Mouse (Mus musculus) layer of hippocampus, adult 18-20 months (tissue): ENCODE measurements around the gene Ift20. TPM values are rescaled to one million over a fixed set of nuclear protein-coding genes. Genes with fewer than 3 reads are reported as not detected.
"Not testable (repeated sequence)": the region's sequence is repeated elsewhere in the genome, so short reads cannot be mapped to it uniquely, and the experiment has no call there.

ENCODE experiments used
- DNase-seq, 2 experiments: peaks; one replicate each; pipeline ENCODE4 v3.0.0; 2022; ENCODE audit warnings: low spot score in 2 of 2
- total RNA-seq, 2 experiments: library from RNA; stranded (reverse); gene quantifications; 2 replicates each; pipeline ENCODE4 v1.2.3; 2021

Gene Ift20
- total RNA-seq, 2 experiments from 2014 or later, result 73.8 to 78.2 TPM

DNA sequence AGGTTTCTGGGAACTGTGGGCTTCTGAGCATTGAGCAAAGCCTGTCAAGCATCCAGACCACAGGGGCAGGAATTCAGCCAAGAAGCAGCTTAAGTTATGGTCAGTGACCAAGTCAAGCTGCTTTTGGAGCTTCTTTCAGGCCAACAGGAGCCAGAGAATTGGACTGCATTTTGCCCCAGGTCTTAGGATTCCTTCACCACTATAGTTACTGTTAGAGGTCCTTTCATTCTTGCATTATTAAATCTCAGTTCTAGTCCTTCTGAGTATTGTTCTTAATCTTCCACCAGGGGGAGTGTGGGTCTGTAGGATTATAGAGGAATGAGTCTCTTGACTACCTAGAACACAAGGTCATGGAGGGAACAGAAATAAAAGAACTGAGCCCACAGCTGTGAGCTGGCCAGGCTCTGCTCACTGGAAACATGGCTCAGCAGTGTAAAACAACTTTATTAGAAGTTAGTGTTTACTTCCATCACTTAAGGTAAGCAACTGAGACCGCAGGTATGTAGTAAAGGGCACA, 13.6 kb upstream of the Ift20 start:
- no peak for DNase-seq

DNA sequence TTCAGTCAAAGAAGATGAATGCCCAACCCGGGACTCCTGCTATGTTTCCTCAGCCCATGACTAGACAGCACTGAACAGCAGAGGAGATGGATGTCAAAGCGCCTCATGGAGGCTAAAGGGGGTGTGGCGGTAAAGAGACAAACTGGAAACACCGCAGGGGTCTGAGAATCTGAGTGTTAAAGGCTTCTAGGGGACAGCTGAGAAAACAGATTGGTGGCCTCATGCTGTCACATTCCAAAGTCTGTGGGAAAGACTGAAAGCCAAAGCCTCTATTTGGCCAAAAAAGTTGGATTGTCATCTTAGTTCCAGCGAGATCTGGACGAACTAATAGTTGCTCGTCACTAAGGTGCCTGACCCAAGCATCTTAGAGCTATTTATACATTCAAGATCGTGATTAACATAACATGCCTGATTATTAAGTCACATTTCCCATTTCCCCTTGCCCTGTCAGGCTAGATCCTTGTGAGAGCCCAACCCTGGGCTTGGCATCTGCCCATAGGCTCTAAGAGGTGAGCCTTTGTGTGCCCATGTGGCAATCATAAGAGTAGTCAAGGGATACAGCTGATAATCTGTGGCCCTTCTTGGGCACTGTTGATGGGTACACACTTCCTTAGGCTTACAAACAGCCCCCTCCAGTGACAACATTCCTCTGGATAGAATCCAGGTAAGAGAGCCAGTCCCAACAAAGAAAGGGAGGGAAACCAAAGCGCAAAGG, 12.8 kb upstream of the Ift20 start:
- DNase-seq, result no peak

DNA sequence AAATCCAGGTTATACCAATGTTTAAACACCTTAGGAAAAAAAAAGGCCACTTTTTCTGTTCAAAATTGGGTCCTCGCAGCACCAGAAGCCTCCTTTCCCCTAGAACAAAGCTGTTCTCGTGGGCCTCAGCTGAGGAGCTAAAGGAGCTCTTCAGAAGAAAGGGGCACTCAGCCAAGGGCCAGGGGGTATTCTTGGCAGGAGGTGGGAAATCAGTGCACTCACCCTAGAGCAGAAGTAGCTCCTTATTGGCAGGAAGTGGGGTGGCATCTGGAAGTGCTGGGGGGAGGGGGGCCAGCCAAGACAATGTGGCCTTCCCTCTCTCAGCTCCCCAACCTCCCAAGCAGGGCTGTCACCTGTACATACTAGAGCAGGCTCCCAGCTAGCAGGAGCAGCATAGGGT, 11.3 kb upstream of the Ift20 start:
- no peak for DNase-seq

DNA sequence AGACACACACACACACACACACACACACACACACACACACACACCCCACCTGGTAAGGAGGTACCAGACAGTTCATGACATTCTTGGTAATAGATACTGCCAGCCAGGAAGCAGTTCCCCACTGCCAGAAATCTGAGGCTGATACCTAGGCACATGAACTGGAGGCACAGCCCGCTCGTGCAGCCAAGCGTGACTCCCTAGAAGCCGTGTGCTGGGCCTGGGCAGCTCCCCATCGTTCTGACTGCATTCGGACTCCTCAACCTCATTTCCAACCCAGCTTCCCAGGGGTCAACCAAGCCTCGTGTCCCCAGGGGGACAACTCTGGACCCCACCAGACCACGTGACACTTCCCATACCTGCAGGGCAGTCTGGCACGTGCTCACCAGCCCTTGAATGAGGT, 7.4 kb upstream of the Ift20 start:
- DNase-seq, result no peak

DNA sequence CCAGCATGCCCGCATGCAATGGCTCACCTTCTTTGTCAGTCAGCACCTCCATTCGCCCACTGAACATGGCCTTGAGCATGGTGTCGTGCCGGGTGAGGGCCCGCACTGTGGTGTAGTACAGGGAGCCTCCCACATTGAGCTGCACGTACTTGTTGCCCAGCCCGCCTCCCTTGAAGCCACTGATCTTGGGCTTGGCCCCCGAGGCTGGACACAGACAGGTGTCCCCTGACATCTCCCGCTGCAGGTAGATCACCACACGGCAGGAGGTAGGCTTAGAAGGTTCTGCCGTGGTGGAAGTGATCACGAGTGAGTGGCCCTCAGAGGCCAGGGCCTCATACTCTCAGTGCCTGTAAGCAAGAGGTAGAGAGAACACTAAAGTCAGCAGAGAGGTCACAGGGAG, 6.2 kb upstream of the Ift20 start:
- DNase-seq, result no peak

DNA sequence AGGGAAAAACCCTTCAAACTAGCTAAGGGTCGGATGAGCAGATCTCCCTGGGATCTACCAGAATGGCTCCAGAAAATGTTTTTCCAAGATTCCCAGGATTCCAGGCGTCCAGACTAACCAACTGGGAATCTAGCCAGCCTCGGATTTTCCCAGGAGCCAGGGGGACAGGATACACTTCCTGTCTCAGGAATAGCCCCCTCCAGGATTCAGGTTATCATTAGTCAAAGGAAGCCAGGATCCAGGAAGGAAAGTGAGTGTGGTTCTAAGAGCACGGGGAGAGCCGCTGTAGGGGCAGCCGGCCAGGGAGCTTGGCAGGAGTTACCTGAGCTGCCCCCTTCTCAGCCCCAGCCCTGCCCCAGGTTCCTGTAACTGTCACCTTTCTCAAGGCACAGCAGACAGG, 5.1 kb upstream of the Ift20 start:
- no peak for DNase-seq

DNA sequence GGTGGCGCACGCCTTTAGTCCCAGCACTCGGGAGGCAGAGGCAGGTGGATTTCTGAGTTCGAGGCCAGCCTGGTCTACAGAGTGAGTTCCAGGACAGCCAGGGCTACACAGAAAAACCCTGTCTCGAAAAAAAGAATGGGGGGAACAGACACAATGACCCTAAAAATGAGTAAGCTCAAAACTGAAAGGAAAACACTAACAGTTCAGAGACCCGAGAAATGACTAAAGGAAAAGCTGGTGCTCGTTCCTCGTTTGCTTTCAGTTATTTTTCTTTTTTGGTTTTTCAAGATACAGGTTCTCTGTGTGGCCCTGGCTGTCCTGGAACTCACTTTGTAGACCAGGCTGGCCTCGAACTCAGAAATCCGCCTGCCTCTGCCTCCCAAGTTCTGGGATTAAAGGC, 4.6 kb upstream of the Ift20 start:
- not testable (repeated sequence) for DNase-seq

DNA sequence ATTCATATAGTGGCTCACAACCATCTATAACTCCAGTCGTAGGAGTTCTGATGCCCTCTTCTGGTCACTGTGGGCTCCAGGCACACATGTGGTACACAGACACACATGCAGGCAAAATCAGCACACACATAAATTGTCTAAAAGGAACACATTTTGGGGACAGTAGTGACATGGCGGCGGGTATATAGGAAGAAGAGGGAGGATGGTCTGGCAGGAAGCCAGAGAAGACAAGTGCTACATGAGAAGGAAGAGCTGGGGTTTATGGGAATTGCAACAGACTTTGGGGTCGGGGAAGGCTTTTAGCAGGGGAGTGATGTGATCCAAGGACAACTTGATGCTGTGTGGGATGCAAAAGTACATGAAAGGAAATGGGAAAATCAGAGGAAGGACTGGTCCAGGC, 1.6 kb upstream of the Ift20 start:
- DNase-seq, result no peak

DNA sequence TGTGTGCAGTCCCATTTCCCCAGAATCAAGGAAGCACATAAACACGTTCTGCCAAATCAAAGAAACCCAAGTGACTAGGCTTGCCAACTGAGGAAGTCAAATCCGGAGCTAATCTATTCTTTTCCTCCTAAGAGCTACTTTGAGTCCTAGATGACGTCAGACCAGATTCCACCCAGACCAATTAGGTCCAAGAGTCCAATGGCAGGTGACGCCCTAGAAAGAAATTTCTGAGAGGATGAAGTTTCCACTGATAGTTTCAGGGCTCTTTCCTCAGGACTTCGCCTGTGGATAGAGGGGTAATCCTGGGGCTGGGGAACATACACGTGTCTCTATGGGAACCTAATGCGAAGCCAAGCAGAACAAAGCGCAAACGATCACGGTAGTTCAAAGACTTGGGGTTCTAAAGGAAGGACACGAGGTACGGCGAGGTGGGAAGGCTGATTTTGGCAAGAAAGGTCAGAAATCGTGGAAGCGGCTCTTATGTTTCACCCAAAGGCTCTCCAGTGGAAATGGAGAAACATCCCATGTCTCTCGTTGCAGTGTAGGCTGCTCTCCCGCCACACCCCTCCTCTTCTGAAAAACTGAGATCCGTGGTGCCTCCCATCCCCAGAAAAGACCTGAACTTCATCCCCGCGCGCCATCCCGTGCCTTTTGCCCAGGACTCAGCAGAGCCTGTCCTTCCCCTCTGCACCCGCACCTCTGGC, 633 bp upstream of the Ift20 start:
- no peak for DNase-seq

DNA sequence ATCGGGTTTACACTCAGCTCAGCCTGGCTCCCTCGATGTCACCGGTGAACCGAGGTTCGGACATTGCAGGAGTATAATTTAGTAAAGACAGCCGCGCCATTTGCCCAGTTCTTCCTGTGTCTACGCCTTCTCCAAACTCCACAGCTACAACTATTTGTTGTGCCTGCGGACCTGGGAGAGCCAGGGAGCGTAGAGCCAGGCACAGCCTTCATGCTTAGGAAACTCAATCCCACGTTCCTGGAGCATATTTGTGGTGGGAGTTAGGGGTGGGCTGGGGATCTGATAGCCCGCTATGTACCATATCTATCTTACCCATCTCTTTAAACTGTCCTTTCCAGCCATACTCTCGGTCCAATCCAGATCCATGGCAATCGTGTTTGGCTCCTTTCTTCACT, 526 bp downstream of the Ift20 start:
- peak; percentile 27 to 51 for DNase-seq

DNA sequence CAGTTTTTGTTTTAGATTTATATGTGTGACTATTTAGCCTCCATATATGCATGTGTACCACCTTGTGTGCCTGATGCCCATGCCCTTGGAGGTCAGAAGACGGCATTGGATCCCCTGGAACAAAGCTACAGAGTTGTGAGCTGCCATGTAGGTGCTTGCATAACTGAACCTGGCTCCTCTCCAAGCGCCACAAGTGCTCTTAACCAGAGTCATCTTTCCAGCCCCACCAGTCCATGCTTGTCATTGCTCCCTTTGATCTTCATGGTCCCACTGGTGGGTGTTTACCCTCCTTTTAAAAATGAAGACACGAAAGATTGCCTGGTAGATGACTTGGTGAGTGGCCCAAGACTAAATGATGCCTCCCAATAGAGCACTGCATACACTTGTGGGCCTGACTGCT, 4.2 kb downstream of the Ift20 start:
- no peak for DNase-seq

DNA sequence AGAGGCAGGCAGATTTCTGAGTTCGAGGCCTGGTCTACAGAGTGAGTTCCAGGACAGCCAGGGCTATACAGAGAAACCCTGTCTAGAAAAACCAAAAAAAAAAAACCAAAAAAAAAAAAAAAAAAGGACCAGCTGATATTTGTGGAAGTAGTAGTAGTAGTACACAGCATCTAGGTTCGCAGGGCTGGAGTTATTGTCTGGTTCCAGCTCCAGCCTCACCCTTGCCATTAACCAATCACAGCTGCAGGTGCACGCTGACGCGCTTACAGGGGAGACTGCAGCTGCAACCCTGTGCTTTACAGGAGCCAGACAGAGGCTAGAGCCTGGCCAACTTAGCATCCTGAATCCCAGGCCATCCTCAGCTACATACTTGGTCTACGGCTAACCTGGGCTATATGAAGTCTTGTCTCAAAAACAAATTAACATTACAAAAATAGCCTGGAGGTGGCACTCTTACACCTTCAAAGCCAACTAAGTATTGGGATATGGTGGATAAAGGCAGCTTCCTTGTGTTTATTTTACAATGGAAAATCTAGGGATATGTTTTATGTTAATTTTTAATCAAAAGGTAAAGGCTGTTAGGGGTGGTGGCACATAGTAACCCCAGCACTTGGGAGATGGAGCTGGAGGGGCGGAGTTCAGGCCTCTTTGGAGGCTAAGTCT, 8.4 kb downstream of the Ift20 start:
- DNase-seq, result no peak

DNA sequence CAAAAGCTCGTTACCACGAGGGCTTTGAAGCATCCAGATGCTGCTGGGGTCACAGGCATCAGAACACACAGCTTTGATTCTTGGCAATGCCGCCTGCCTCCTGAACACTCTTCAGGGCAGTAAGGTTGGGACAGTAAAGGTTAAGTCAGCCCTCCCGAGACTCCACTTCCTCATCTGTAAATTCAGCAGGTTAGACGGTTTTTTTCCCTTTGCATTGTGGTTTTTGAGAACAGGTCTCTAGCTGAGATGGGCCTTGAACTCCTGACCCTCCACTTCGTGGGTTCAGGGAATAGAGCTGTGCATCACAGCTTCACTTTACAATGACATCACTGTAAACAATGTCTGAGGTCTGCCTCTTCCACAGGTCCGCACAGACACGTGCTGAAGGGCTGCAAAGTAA, 9.0 kb downstream of the Ift20 start:
- no peak for DNase-seq

DNA sequence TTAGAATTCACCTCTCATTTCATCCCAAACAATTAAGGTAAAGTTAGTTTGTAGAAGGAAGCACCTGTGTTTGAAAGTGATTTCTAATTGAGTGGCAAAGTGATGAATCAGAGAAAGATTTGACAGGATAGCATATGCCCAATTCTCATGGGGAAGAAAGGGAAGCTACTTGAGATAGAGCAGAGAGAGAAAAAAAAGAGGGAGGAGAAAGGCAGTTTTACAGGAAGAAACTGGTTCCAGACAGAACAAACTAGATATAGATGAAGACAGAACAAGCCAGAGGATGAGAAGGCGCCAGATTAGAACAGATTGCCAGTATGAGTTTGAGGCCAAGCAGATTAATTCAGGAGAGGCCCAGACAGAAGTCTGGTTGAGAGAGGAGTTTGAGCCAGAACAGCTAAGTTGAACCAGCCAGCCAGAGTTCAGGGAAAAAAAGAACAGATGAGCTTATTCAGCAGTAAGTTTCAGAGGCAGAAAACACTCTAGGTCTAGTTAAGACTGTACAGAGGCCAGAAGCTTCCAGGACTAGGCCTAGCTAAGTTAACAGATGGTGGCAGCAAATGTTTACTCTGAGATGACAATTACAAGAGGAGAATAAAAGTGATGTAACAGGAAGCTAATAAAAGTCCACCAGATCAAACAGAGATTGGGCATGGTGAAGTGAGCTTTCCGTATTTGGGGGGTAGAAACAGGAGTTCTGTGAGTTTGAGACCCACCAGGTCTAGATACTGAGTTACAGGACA, 11.7 kb downstream of the Ift20 start:
- DNase-seq, result no peak

DNA sequence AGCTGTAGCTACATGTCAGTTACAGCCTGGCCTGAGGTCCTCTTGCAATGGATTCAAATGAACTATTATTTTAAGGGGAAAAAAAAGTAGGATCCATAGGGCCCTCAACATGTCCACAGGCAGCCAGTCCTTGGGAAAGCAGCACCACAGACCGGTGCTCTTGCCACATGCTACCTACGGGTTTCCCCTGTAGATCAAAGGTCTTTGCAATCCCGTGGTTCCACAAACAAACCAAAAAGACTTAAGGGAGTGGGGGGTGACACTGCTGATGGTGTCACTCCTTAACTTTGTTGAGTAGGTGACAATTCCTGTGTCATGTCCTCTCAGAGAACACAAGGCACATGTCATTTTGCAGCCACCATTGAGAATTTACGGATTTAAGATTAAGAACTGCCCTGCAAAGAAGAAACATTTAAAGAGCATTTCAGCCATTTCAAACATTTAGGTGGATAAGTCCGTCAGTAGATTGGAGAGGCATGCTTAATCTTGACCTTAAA, 13.4 kb downstream of the Ift20 start:
- DNase-seq, result no peak

DNA sequence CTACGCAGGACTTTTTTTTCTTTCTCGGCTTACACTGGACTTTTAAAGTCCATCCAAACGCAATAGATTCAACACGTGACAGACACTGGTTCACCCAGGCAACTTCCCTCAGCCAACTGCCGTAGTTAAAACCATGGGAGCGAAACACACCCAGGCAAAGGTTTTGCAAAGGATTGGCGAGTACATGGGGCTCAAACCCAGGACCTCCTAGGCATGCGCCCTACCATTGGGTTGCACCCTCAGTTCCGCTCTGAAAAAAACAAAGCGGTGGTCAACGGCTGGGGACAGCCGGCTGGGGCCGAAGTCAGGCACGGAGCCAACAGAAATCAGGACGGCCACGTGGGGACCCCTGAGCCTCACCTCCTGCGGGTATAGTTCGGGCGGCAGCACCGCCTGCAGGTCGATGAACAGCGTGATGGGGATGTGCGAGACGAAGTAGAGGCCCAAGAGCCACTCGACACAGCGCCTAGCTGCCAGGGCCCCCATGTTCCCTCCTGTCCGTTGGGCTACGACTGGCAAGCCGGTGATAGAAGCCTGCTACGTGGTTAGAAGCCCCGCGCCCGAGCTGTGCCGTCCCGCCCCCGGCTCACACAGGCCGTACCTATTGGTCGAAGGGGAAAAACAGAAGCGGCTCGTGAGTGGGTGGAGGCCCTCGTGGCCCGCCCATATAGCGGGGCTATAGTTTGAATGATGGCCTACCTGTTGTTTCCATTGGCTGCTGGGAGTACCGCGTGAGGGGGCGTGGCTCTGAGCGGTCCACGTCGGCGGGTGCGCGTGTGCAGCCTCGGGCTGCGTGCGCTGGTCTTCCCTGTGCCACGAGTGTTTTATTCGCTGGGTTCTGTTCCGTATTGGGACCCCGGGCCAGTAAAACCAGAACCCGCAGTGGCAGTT, 14.3 kb downstream of the Ift20 start, which contains the start of gene Tmem97:
TSS of gene Tmem97 (minus strand) at position 610 of the 891 bp plus-strand sequence.
- DNase-seq, result peak; percentile 94 to 98

DNA sequence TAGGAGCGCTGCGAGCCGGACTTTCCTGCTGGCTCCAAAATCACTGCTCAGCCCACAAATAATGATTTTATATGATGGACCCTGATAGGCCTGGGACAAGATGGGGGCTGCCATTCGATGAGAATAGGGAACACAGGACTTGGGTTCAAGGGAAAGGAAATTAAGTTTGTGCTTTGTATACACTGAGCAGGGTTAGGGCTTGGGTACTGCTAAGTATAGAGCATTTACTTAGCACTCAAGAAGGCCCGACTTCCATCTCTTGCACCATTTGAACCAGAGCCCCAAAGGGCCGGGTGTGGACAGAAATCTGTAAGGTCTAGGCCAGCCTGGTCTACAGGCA, 14.9 kb downstream of the Ift20 start:
- DNase-seq, result no peak

DNA sequence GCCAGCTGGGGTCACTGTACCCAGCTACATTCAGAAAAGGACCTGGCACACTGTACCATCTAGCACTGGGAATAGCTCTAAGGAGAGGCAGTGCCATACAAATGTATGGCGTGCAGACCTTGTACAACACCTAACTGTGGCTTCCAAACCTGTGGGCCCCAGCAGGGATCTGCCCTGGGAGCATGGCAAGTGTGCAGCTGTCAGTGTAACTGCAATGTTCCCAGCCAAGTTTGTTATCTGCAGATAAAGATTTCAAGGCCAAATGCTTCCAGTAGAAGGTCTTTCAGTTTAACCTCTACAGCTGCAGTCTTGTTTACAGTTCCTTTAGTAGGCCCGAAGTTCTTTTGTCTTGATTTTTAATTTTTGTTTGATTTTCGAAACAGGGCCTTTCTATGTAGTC, 19.5 kb downstream of the Ift20 start:
- no peak for DNase-seq

DNA sequence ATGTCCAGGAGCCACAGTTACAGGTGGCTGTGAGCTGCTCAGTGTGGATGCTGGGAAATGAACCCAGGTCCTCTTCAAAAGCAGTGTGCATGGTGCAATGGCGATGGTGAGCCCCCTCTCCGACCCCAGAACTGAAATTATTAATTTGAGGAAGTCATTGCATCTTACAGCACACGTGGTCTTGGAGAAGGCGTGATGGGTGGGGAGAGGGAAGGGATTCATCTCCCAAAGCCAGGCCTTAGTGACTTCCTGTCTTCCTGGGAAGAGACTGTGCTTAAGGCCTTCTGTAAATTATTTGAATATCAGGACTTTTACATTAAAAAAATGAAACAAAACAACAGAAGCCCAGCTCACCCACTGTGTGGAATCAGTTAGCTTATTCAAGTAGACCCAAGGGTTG, 19.9 kb downstream of the Ift20 start:
- no peak for DNase-seq

DNA sequence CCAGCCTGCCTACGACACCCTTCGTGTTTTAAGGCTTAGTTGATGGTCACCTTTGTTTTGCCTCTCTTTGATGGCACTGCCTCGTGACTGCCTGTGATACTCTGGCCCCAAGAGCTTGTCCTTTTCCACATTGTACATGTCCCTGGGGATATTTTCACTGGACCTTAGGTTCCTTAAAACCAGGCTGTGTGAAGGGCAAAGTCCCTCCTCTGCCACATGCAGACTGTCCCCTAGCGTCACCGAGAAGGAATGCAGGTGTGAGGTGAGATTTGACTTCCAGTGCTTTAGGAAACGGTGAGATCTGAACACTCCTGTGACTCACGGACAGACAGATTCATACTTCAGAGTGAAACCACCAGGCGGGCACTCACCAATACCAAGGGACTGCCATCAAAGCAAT, 21.1 kb downstream of the Ift20 start:
- DNase-seq, result no peak
